Mouse (Mus musculus): Measurements from ENCODE around the gene Slc5a4a.

The Slc5a4a gene

DNA sequence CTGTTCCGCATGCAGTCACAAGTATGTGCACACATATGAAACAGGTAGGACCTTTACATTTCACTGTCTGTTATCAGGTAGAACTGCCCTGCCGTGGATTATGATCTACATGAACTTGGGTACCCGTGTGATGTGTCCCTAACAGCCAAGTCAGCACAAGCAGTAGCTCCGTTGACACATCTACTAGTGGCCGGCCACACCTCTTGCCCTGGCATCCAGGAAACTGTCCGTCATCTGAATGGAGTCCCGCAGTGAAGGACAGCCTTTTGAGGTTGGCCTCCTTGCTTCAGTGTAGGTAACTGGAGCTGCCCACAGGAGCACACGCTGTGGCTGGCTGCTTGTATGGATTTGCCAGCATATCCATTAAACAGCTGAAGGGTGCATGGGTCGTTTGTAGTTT lies 71.0 kb downstream of the Slc5a4a start:
- no peak for DNase-seq (ENCODE audit: low spot score)

DNA sequence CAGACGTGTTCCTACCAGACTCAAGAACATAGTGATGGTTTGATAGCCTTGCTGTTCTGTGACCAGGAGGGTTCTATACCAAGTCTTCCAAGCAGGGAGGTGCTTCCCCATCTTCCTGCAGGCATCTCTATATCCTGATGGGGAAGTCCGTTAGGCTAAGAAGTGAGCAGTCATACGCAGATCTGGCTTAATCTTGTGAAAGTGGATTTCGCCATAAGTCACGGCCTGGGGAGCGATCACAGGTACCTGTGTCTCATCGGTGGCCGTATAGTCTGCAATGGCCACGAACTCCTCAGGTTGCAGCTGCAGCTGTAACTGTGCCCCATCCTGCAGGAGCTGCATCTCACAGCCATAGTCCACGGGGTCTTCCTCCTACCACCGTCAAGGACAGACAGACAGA lies 78.7 kb downstream of the Slc5a4a start:
- no peak for DNase-seq (ENCODE audit: low spot score)

DNA sequence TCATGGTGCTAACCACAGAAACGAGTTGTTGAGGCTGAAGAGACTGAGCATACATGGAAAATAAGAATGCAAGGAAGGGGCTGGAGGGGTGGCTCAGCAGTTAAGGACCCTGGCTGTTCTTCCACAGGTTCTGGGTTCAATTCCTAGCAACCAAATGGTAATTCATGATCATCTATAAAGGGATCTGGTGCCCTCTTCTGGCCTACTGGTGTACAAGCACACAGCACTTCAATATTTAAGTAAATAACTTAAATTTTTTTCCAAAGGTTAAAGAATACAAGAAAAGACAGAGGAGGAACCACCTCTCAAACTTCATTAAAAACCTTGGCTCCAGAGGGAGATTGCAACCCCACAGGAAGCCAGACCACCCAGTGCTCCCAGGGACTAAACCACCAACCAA lies 82.4 kb downstream of the Slc5a4a start:
- no peak for DNase-seq (ENCODE audit: low spot score)

DNA sequence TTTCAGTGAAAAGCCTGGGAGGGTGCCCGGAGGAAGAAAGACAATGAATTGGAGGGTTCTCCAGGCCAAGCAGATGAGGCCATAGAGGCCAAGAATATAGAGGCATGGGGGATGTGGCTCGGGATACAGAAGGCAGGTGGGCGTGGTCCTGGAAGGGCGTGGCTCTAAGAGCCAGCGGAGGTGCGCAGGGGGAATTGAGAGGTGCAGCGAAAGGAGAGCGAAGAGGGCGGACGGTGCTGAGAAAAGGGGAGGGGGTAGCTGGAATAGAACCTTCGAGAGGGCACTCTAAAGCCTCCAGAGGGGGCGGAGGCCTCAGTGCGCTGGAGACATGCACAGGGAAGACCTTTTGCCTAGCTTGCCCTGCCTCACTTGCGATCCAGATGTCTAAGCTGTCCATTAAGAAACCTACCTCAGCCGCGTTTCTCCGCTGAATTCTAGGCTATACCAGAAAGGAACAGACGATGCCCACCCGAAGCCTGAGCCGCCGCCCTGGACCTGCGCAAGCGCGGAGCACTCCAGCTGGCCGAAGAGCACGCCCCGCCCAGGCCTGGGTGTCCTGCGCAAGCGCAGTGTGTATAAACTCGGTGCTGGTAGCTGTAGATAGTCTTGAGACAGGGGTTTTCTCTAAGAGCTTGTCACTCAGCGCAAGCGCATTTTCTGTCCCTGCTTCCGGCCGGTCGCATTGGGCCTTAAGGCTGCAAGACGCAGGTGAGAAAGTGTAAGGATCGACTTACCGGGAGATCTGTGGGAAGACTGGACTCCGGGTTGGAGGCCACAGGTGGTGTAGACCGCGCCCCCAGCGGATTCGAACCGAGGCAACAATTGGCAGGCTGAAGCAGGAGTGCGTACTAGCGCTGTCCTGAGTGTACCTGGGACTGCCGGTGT lies 90.3 kb downstream of the Slc5a4a start, which contains the start of gene Prmt2:
Prmt2 (minus strand) TSS at position 525 of the 885 bp plus-strand sequence.
- peak; percentile 79 for DNase-seq (ENCODE audit: low spot score)
